Mouse (Mus musculus) ES-Bruce4 (cell line): ENCODE results near the gene Fli1.

Experiments used
- CTCF ChIP-seq: IDR thresholded peaks from one replicate; pipeline ENCODE4 v1.8.1; 2011; ENCODE audit warnings: low read depth, low read length
- EP300 ChIP-seq: IDR thresholded peaks from 2 replicates; pipeline ENCODE4 v1.6.1; 2011; ENCODE audit warnings: low read depth, low read length; ENCODE audit not compliant: insufficient read depth
- POLR2A ChIP-seq: IDR thresholded peaks from one replicate; pipeline ENCODE4 v1.8.1; 2011; ENCODE audit warnings: low read length; ENCODE audit not compliant: insufficient read depth

DNA sequence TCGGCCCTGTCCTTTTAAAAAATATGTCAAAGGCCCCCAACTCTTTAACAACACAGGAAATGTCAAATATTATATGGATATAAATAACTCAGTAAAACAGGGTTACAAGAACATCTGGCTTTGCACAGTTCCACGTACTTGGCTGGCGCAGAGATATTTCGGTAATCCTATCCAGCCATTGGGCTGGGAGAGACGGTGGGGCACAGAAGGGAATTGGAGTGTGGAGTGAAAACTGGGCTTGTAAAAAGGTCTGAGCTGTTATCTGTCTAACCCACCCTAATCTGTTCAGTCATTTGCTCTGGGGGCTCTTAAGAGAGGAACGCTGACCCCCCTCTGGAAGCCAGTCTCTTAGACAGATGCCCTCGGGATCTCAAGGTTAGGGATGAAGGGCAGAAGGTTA is 24.9 kb upstream of the Fli1 start:
- TF ChIP-seq POLR2A: no peak
- no peak for TF ChIP-seq CTCF
- no peak for TF ChIP-seq EP300
